Mouse (Mus musculus): ENCODE results near the gene Arid1b. TPM values are rescaled to one million over a fixed set of nuclear protein-coding genes. Genes with fewer than 3 reads are reported as not detected.

Gene Arid1b
- polyA plus RNA-seq, 2 experiments = 14.7 to 20.5 TPM

- ATAC-seq (ENCODE audit: low FRiP score, low read depth) (no peak), DNase-seq (ENCODE audit: low spot score) (no peak)
- no peak overlapping the region for H3K4me3 ChIP-seq (replicated peaks; ENCODE audit: low read length)
- no peak for TF ChIP-seq POLR2A (IDR thresholded peaks at IDR 0.05; ENCODE audit: borderline replicate concordance, extremely low read depth, insufficient read depth, insufficient read length)
- no peaks in the 10 kb centered on the region for H3K4me1 ChIP-seq (ENCODE audit: control insufficient read depth, insufficient read depth, low read length)
- no peak overlapping the region for H3K27ac ChIP-seq (replicated peaks; ENCODE audit: low read depth, low read length)
- H3K27me3 ChIP-seq (ENCODE audit: control insufficient read depth, insufficient read depth, low read length) = no peaks in the 10 kb centered on the region
- no peak overlapping the region for H3K4me2 ChIP-seq (replicated peaks; ENCODE audit: low read depth, low read length, severe bottlenecking)
- no peaks in the 10 kb centered on the region for H3K9me3 ChIP-seq (ENCODE audit: control insufficient read depth, low read length)
- peaks cover 12% of the 10 kb centered on the region; the same call in 1 of the 2 replicates for H3K36me3 ChIP-seq (ENCODE audit: control insufficient read depth, insufficient read depth, low read length)
- 89% methylated on average over 10 of the region's 10 CpGs for WGBS
- no peak overlapping the region for H3K9ac ChIP-seq (ENCODE audit: low read depth, low read length, severe bottlenecking)
Measured at GRCm38 (mm10) chr17:5297984-5298383, 303.9 kb downstream of the Arid1b start.

GRCm38 (mm10) chr17:5298891-5299559 lies 304.9 kb downstream of the Arid1b start:
- Histone ChIP-seq H3K27me3 (ENCODE audit: control insufficient read depth, insufficient read depth, low read length) (no peaks in the 10 kb centered on the region), H3K4me2 (replicated peaks; ENCODE audit: low read depth, low read length, severe bottlenecking) (no peak overlapping the region), H3K4me1 (ENCODE audit: control insufficient read depth, insufficient read depth, low read length) (no peaks in the 10 kb centered on the region), H3K4me3 (replicated peaks; ENCODE audit: low read length) (no peak overlapping the region), H3K9ac (ENCODE audit: low read depth, low read length, severe bottlenecking) (no peak overlapping the region), H3K27ac (replicated peaks; ENCODE audit: low read depth, low read length) (no peak overlapping the region), H3K9me3 (ENCODE audit: control insufficient read depth, low read length) (no peaks in the 10 kb centered on the region), H3K36me3 (ENCODE audit: control insufficient read depth, insufficient read depth, low read length) (peaks cover 14% of the 10 kb centered on the region; the same call in 1 of the 2 replicates)
- DNase-seq (ENCODE audit: low spot score) (no peak), ATAC-seq (ENCODE audit: low FRiP score, low read depth) (no peak)
- WGBS = 71% methylated on average over 5 of the region's 5 CpGs
- TF ChIP-seq POLR2A (IDR thresholded peaks at IDR 0.05; ENCODE audit: borderline replicate concordance, extremely low read depth, insufficient read depth, insufficient read length) = no peak

GRCm38 (mm10) chr17:5302971-5303746 lies 309.0 kb downstream of the Arid1b start:
- peaks cover 34% of the 10 kb centered on the region for H3K36me3 ChIP-seq (ENCODE audit: control insufficient read depth, insufficient read depth, low read length)

GRCm38 (mm10) chr17:5305783-5306477 lies 311.8 kb downstream of the Arid1b start:
- peaks cover 6% of the 10 kb centered on the region; the same call in 1 of the 2 replicates for H3K4me1 ChIP-seq (ENCODE audit: control insufficient read depth, insufficient read depth, low read length)
- DNase-seq (ENCODE audit: low spot score) = no peak
- H3K27ac ChIP-seq (replicated peaks; ENCODE audit: low read depth, low read length) = no peak overlapping the region
- H3K27me3 ChIP-seq (ENCODE audit: control insufficient read depth, insufficient read depth, low read length) = no peaks in the 10 kb centered on the region
- TF ChIP-seq POLR2A (IDR thresholded peaks at IDR 0.05; ENCODE audit: borderline replicate concordance, extremely low read depth, insufficient read depth, insufficient read length) = no peak
- H3K9ac ChIP-seq (ENCODE audit: low read depth, low read length, severe bottlenecking) = no peak overlapping the region
- no peak for ATAC-seq (ENCODE audit: low FRiP score, low read depth)
- H3K4me3 ChIP-seq (replicated peaks; ENCODE audit: low read length) = no peak overlapping the region
- 87% methylated on average over 10 of the region's 10 CpGs for WGBS
- no peak overlapping the region for H3K4me2 ChIP-seq (replicated peaks; ENCODE audit: low read depth, low read length, severe bottlenecking)
- peaks cover 34% of the 10 kb centered on the region for H3K36me3 ChIP-seq (ENCODE audit: control insufficient read depth, insufficient read depth, low read length)
- no peaks in the 10 kb centered on the region for H3K9me3 ChIP-seq (ENCODE audit: control insufficient read depth, low read length)

More at GRCm38 (mm10) chr17:5302971-5303746, 309.0 kb downstream of the Arid1b start:
- ATAC-seq (ENCODE audit: low FRiP score, low read depth) (no peak), DNase-seq (ENCODE audit: low spot score) (no peak)
- H3K9me3 ChIP-seq (ENCODE audit: control insufficient read depth, low read length) = no peaks in the 10 kb centered on the region
- H3K4me2 ChIP-seq (replicated peaks; ENCODE audit: low read depth, low read length, severe bottlenecking) = no peak overlapping the region
- WGBS = 72% methylated on average over 11 of the region's 11 CpGs
- H3K4me3 ChIP-seq (replicated peaks; ENCODE audit: low read length) = no peak overlapping the region
- H3K4me1 ChIP-seq (ENCODE audit: control insufficient read depth, insufficient read depth, low read length) = no peaks in the 10 kb centered on the region
- TF ChIP-seq POLR2A (IDR thresholded peaks at IDR 0.05; ENCODE audit: borderline replicate concordance, extremely low read depth, insufficient read depth, insufficient read length) = no peak
- H3K9ac ChIP-seq (ENCODE audit: low read depth, low read length, severe bottlenecking) = no peak overlapping the region
- H3K27me3 ChIP-seq (ENCODE audit: control insufficient read depth, insufficient read depth, low read length) = no peaks in the 10 kb centered on the region
- H3K27ac ChIP-seq (replicated peaks; ENCODE audit: low read depth, low read length) = no peak overlapping the region

- no peaks in the 10 kb centered on the region for H3K27me3 ChIP-seq (ENCODE audit: control insufficient read depth, insufficient read depth, low read length)
- H3K9me3 ChIP-seq (ENCODE audit: control insufficient read depth, low read length) = no peaks in the 10 kb centered on the region
- DNase-seq (ENCODE audit: low spot score) (no peak), ATAC-seq (ENCODE audit: low FRiP score, low read depth) (0 out of 2 replicates have a peak, but pooled peaks have one; percentile 53)
- peaks cover 6% of the 10 kb centered on the region; the same call in 1 of the 2 replicates for H3K4me1 ChIP-seq (ENCODE audit: control insufficient read depth, insufficient read depth, low read length)
- H3K4me3 ChIP-seq (replicated peaks; ENCODE audit: low read length) = no peak overlapping the region
- H3K9ac ChIP-seq (ENCODE audit: low read depth, low read length, severe bottlenecking) = no peak overlapping the region
- TF ChIP-seq POLR2A (IDR thresholded peaks at IDR 0.05; ENCODE audit: borderline replicate concordance, extremely low read depth, insufficient read depth, insufficient read length) = no peak
- peaks cover 40% of the 10 kb centered on the region for H3K36me3 ChIP-seq (ENCODE audit: control insufficient read depth, insufficient read depth, low read length)
- H3K27ac ChIP-seq (replicated peaks; ENCODE audit: low read depth, low read length) = no peak overlapping the region
- WGBS = 24% methylated on average over 5 of the region's 5 CpGs
- no peak overlapping the region for H3K4me2 ChIP-seq (replicated peaks; ENCODE audit: low read depth, low read length, severe bottlenecking)
Measured at GRCm38 (mm10) chr17:5309930-5310329, 315.8 kb downstream of the Arid1b start.

All from limb, embryonic 14.5 days (tissue).